Comparison of ENCODE assay signal across 26 mouse cellular contexts in the genomic region with DNA sequence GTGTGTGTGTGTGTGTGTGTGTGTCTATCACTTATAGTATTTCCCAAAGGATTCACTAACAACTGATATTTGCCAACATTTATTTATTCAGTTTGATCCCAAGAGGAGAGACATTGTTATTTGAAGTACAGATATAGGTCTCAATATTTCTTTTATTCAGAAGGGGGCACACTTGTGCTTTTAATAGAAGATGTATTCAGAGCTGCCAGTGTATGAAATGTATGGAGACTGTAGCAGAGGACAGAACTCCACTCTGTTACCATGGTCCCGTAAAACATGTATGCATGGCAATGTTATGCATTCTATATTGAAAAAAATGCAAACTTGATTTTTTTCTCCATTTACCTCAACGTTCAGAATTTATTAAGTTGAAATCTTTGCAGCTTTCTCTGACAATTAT.
DNase-seq lines count a peak whose midpoint lies in the region; ATAC-seq and TF ChIP-seq lines count a peak whose summit lies in the region.
"Had no signal": no experiment of that assay in that cellular context is flagged by ENCODE, and none has a peak within 500 bp of the region (broad histone marks: within the 10 kb centered on the region; RNA-seq: fewer than 3 reads in every experiment).

No protein-coding gene starts in this region.

- ATAC-seq in forebrain, embryonic 14.5 days, result 0 out of 2 replicates have a peak, but pooled peaks have one; percentile 48
- 0 out of 2 replicates have a peak, but pooled peaks have one; percentile 45 for ATAC-seq in forebrain, embryonic 16.5 days
- ATAC-seq: intestine, embryonic 15.5 days; Patski had no signal

- H3K4me3 ChIP-seq in forebrain, embryonic 14.5 days (ENCODE audit: low read depth, low read length), result no peak overlapping the region
- no peak overlapping the region for H3K4me3 ChIP-seq in forebrain, embryonic 10.5 days
- no peak overlapping the region for H3K4me3 ChIP-seq in layer of hippocampus, adult 2 months
- no peak overlapping the region for H3K4me3 ChIP-seq in forebrain, embryonic 16.5 days (replicated peaks; ENCODE audit: low read length)
- H3K4me3 ChIP-seq: heart, adult 2 months; heart, embryonic 13.5 days; hindbrain, embryonic 13.5 days; intestine, embryonic 15.5 days had no signal

- H3K27me3 ChIP-seq in forebrain, embryonic 14.5 days (replicated peaks; ENCODE audit: control insufficient read depth, insufficient read depth, low read length), result no peaks in the 10 kb centered on the region
- H3K27me3 ChIP-seq in forebrain, embryonic 10.5 days (ENCODE audit: poor library complexity, severe bottlenecking), result no peaks in the 10 kb centered on the region
- no peaks in the 10 kb centered on the region for H3K27me3 ChIP-seq in forebrain, embryonic 16.5 days (replicated peaks; ENCODE audit: control insufficient read depth, insufficient read depth, low read length)
- H3K27me3 ChIP-seq: CH12.LX; heart, embryonic 13.5 days; hindbrain, embryonic 13.5 days; intestine, embryonic 15.5 days; Patski had no signal

- H3K9ac ChIP-seq in forebrain, embryonic 14.5 days (ENCODE audit: low read length), result no peak overlapping the region
- no peak overlapping the region for H3K9ac ChIP-seq in forebrain, embryonic 16.5 days (replicated peaks; ENCODE audit: low read depth, low read length)
- H3K9ac ChIP-seq: heart, embryonic 13.5 days; hindbrain, embryonic 13.5 days; intestine, embryonic 15.5 days had no signal

- no peaks in the 10 kb centered on the region for H3K9me3 ChIP-seq in forebrain, embryonic 14.5 days (replicated peaks; ENCODE audit: control insufficient read depth, low read length)
- no peaks in the 10 kb centered on the region for H3K9me3 ChIP-seq in forebrain, embryonic 10.5 days
- no peaks in the 10 kb centered on the region for H3K9me3 ChIP-seq in forebrain, embryonic 16.5 days (ENCODE audit: control insufficient read depth, low read length)
- H3K9me3 ChIP-seq: heart, embryonic 13.5 days; hindbrain, embryonic 13.5 days; intestine, embryonic 15.5 days had no signal

- H3K4me2 ChIP-seq in forebrain, embryonic 14.5 days (ENCODE audit: low read length), result no peak overlapping the region
- H3K4me2 ChIP-seq in forebrain, embryonic 16.5 days (ENCODE audit: low read length), result no peak overlapping the region
- H3K4me2 ChIP-seq: heart, embryonic 13.5 days; hindbrain, embryonic 13.5 days; intestine, embryonic 15.5 days had no signal

- DNase-seq in forebrain, embryonic 14.5 days (ENCODE audit: low spot score), result peak; percentile 47
- DNase-seq in forebrain, embryonic 10.5 days (ENCODE audit: extremely low spot score, low spot score), result no peak
- DNase-seq in layer of hippocampus, adult 2 months (ENCODE audit: low spot score in 2 of 2), result no peak
- no peak for DNase-seq in layer of hippocampus, postnatal 14 days (ENCODE audit: low spot score in 2 of 2)
- DNase-seq in retina, postnatal 1 day, result peak; percentile 52
- no peak for DNase-seq in right cerebral cortex, postnatal 25 days
- DNase-seq: adrenal gland, adult 2 months; B cell, adult 2 months; cerebellum, adult 18-20 months; cerebellum, postnatal 25 days; gastrocnemius, postnatal 36 days; heart, adult 2 months; kidney, adult 9 months; kidney, postnatal 25 days; left cerebral cortex, postnatal 4 days; lung, postnatal 4 days; right cerebral cortex, postnatal 4 days; thymus, adult 18-20 months; thymus, postnatal 36 days had no signal

- 80% methylated on average over 2 of the region's 2 CpGs for WGBS in forebrain, embryonic 14.5 days
- 78% methylated on average over 2 of the region's 2 CpGs for WGBS in forebrain, embryonic 10.5 days
- 64% methylated on average over 2 of the region's 2 CpGs for WGBS in forebrain, embryonic 16.5 days

- H3K27ac ChIP-seq in forebrain, embryonic 14.5 days (ENCODE audit: low read depth, low read length), result no peak overlapping the region
- no peak overlapping the region for H3K27ac ChIP-seq in forebrain, embryonic 10.5 days
- no peak overlapping the region for H3K27ac ChIP-seq in layer of hippocampus, adult 2 months
- H3K27ac ChIP-seq in forebrain, embryonic 16.5 days (ENCODE audit: low read length), result no peak overlapping the region
- H3K27ac ChIP-seq: heart, adult 2 months; heart, embryonic 13.5 days; hindbrain, embryonic 13.5 days; intestine, embryonic 15.5 days had no signal

- no peaks in the 10 kb centered on the region for H3K36me3 ChIP-seq in forebrain, embryonic 14.5 days (ENCODE audit: control insufficient read depth, insufficient read depth, low read length)
- H3K36me3 ChIP-seq in forebrain, embryonic 10.5 days (replicated peaks), result no peaks in the 10 kb centered on the region
- no peaks in the 10 kb centered on the region for H3K36me3 ChIP-seq in forebrain, embryonic 16.5 days (ENCODE audit: control insufficient read depth, insufficient read depth)
- H3K36me3 ChIP-seq: G1E; heart, embryonic 13.5 days; hindbrain, embryonic 13.5 days; intestine, embryonic 15.5 days had no signal

- TF ChIP-seq CTCF in layer of hippocampus, adult 2 months (conservative IDR thresholded peaks at IDR 0.05), result peak; percentile 67

- H3K4me1 ChIP-seq in forebrain, embryonic 14.5 days (ENCODE audit: control insufficient read depth, insufficient read depth, low read length), result no peaks in the 10 kb centered on the region
- no peaks in the 10 kb centered on the region for H3K4me1 ChIP-seq in forebrain, embryonic 10.5 days
- H3K4me1 ChIP-seq in forebrain, embryonic 16.5 days (replicated peaks; ENCODE audit: control insufficient read depth, insufficient read depth, low read length), result no peaks in the 10 kb centered on the region
- H3K4me1 ChIP-seq: heart, embryonic 13.5 days; hindbrain, embryonic 13.5 days; intestine, embryonic 15.5 days had no signal

Comparison
In these comparisons a context has a peak if more than half of its experiments do, and no peak if none do; other contexts are left out.
1. DNase-seq: peak in forebrain, embryonic 14.5 days (single experiment) and retina, postnatal 1 day (single experiment); none in forebrain, embryonic 10.5 days (single experiment), layer of hippocampus, adult 2 months (0 of 2), layer of hippocampus, postnatal 14 days (0 of 2) and right cerebral cortex, postnatal 25 days (single experiment).